Mouse (Mus musculus) embryonic facial prominence, embryonic 14.5 days (tissue): ENCODE data around the gene Rnf115. TPM values are rescaled to one million over a fixed set of nuclear protein-coding genes. Genes with fewer than 3 reads are reported as not detected.

Experiments
- ATAC-seq: fragments of 200-750 bp; cut with Nextera tagmentation; 2 replicates; pipeline ENCODE4 v1.8.0; 2017; ENCODE audit warnings: low read depth, moderate number of reproducible peaks, moderate TSS enrichment
- DNase-seq: peaks from one replicate; pipeline ENCODE4 v3.0.0-alpha.2; 2015; ENCODE audit warnings: low spot score
- H3K27ac ChIP-seq: fragments of 300-500 bp; sonication (generic); replicated peaks from 2 replicates; pipeline ENCODE4 v1.5.1; 2014; ENCODE audit warnings: low read depth, mild to moderate bottlenecking, low read length, moderate library complexity
- H3K27me3 ChIP-seq: fragments of 300-500 bp; sonication (generic); replicated peaks from 2 replicates; pipeline ENCODE4 v1.6.1; 2014; ENCODE audit warnings: low read length; ENCODE audit not compliant: control insufficient read depth, insufficient read depth
- H3K36me3 ChIP-seq: fragments of 300-500 bp; sonication (generic); 2 replicates; pipeline ENCODE4 v1.6.1; 2014; ENCODE audit warnings: low read length, mixed read lengths; ENCODE audit not compliant: control insufficient read depth, insufficient read depth
- H3K4me1 ChIP-seq: fragments of 300-500 bp; sonication (generic); 2 replicates; pipeline ENCODE4 v1.6.1; 2014; ENCODE audit warnings: antibody characterized with exemption, low read length; ENCODE audit not compliant: control insufficient read depth, insufficient read depth
- H3K4me2 ChIP-seq: fragments of 300-500 bp; sonication (generic); 2 replicates; pipeline ENCODE4 v1.6.1; 2014; ENCODE audit warnings: low read depth, mild to moderate bottlenecking, low read length, moderate library complexity, mixed read lengths
- H3K4me3 ChIP-seq: fragments of 300-500 bp; sonication (generic); 2 replicates; pipeline ENCODE4 v1.5.1; 2014; ENCODE audit warnings: low read depth, mild to moderate bottlenecking, low read length
- H3K9ac ChIP-seq: fragments of 300-500 bp; sonication (generic); 2 replicates; pipeline ENCODE4 v1.6.1; 2014; ENCODE audit warnings: low read depth, mild to moderate bottlenecking, low read length, moderate library complexity, mixed read lengths
- H3K9me3 ChIP-seq: fragments of 300-500 bp; sonication (generic); 2 replicates; pipeline ENCODE4 v1.6.1; 2016; ENCODE audit warnings: low read length; ENCODE audit not compliant: control insufficient read depth
- WGBS: fragments of 180-500 bp; shearing (Covaris S2); extraction: QIAGEN DNeasy Blood & Tissue Kit; methylation state at CpG from one replicate; pipeline ENCODE4 v1.1.7; 2014; 5-methylcytosine and 5-hydroxymethylcytosine counted together
- polyA plus RNA-seq: library from polyadenylated mRNA; unstranded; fragments of >200 nt; fragmentation: Nextera tagmentation; extraction: Ambion mirVana; gene quantifications from 2 replicates; pipeline ENCODE4 v1.2.1, GENCODE M21; 2014

Gene Rnf115
- polyA plus RNA-seq, 1 experiment from 2014 or later: 45.6 TPM

GRCm38 (mm10) chr3:96824614-96825013, 97.2 kb downstream of the Rnf115 start:
- ATAC-seq (no peak), DNase-seq (no peak)
- Histone ChIP-seq H3K27me3 (no peaks in the 10 kb centered on the region), H3K36me3 (no peaks in the 10 kb centered on the region), H3K4me2 (no peak overlapping the region), H3K9ac (no peak overlapping the region), H3K9me3 (no peaks in the 10 kb centered on the region), H3K27ac (no peak overlapping the region), H3K4me3 (no peak overlapping the region), H3K4me1 (no peaks in the 10 kb centered on the region)
- WGBS: 74% methylated on average over 12 of the region's 12 CpGs

DNA sequence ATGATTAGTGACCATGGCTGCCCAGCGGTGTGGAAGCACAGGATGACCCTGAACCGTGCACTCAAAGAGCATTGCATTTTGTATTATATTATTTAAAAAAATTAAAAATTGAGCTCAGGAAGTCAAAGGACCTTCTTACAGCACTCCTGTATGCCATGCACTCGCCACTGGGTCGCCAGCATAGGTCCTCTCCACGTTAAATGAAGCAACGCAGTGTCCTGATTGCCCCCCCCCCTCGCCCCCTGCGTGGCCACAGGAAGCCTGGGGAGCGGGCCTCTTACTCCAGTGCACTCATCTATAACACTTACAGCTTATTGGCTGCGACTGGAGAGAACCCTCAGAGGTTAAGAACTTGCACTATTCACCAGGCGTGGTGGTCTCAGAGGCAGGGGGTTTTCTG, 97.8 kb downstream of the Rnf115 start:
- Histone ChIP-seq H3K4me2 (no peak overlapping the region), H3K4me1 (no peaks in the 10 kb centered on the region), H3K27ac (no peak overlapping the region), H3K9ac (no peak overlapping the region), H3K36me3 (no peaks in the 10 kb centered on the region), H3K4me3 (no peak overlapping the region), H3K9me3 (no peaks in the 10 kb centered on the region), H3K27me3 (no peaks in the 10 kb centered on the region)
- ATAC-seq (no peak), DNase-seq (no peak)
- WGBS: 47% methylated on average over 11 of the region's 11 CpGs

- DNase-seq: no peak
- Histone ChIP-seq H3K4me3 (no peak overlapping the region), H3K4me2 (no peak overlapping the region), H3K36me3 (no peaks in the 10 kb centered on the region), H3K4me1 (no peaks in the 10 kb centered on the region), H3K9ac (no peak overlapping the region), H3K9me3 (no peaks in the 10 kb centered on the region), H3K27me3 (no peaks in the 10 kb centered on the region), H3K27ac (no peak overlapping the region)
- no peak for ATAC-seq
- 56% methylated on average over 15 of the region's 15 CpGs for WGBS
Observed at GRCm38 (mm10) chr3:96828308-96828864, 100.9 kb downstream of the Rnf115 start.

GRCm38 (mm10) chr3:96828984-96829383, 101.5 kb downstream of the Rnf115 start, which contains the start of the genes Pdzk1 and Cd160:
Gene Pdzk1, plus strand, starts transcription at chr3:96829284.
Gene Cd160, minus strand, starts transcription at chr3:96829351.
- no peaks in the 10 kb centered on the region for H3K36me3 ChIP-seq
- 60% methylated on average over 1 of the region's 1 CpGs for WGBS
- no peak within 1 kb of the TSS for H3K4me2 ChIP-seq
- H3K27ac ChIP-seq: no peak within 1 kb of the TSS
- DNase-seq: no peak
- H3K27me3 ChIP-seq: no peaks in the 10 kb centered on the region
- no peak within 1 kb of the TSS for H3K4me3 ChIP-seq
- H3K4me1 ChIP-seq: no peaks in the 10 kb centered on the region
- ATAC-seq: no peak
- H3K9ac ChIP-seq: no peak within 1 kb of the TSS
- H3K9me3 ChIP-seq: no peaks in the 10 kb centered on the region

- Histone ChIP-seq H3K9ac (no peak overlapping the region), H3K4me2 (no peak overlapping the region), H3K27me3 (no peaks in the 10 kb centered on the region), H3K4me3 (no peak overlapping the region), H3K4me1 (no peaks in the 10 kb centered on the region), H3K9me3 (no peaks in the 10 kb centered on the region), H3K27ac (no peak overlapping the region), H3K36me3 (no peaks in the 10 kb centered on the region)
- no peak for ATAC-seq
- 81% methylated on average over 10 of the region's 10 CpGs for WGBS
- DNase-seq: no peak
Observed at GRCm38 (mm10) chr3:96829856-96830255, 102.4 kb downstream of the Rnf115 start.

DNA sequence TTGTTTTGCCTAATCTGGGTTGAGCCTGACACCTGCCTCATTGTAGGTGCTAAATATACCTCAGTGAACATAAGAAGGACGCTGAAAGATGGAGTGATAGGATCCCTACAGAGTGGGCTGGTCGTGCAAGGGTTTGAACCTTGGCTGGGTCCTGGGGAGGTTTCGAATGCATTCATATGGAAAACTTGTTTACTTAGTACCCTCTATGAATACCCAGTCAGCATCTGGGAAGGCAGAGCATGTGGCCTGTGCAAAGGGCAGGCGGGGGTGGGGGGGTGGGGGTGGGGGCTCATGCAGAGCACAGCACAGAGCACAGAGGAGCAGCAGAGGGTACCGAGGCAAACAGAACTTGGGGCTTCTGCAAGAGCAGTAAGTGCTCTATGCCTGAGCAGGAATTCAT, 105.5 kb downstream of the Rnf115 start:
- no peak overlapping the region for H3K4me2 ChIP-seq
- ATAC-seq: no peak
- no peaks in the 10 kb centered on the region for H3K4me1 ChIP-seq
- H3K9me3 ChIP-seq: no peaks in the 10 kb centered on the region
- no peak overlapping the region for H3K27ac ChIP-seq
- no peaks in the 10 kb centered on the region for H3K36me3 ChIP-seq
- H3K9ac ChIP-seq: no peak overlapping the region
- H3K27me3 ChIP-seq: no peaks in the 10 kb centered on the region
- DNase-seq: no peak
- 34% methylated on average over 5 of the region's 5 CpGs for WGBS
- H3K4me3 ChIP-seq: no peak overlapping the region

GRCm38 (mm10) chr3:96834587-96835348, 107.3 kb downstream of the Rnf115 start:
- Histone ChIP-seq H3K9me3 (no peaks in the 10 kb centered on the region), H3K9ac (no peak overlapping the region), H3K4me2 (no peak overlapping the region), H3K27ac (no peak overlapping the region), H3K36me3 (no peaks in the 10 kb centered on the region), H3K4me3 (no peak overlapping the region), H3K27me3 (no peaks in the 10 kb centered on the region), H3K4me1 (no peaks in the 10 kb centered on the region)
- no peak for DNase-seq
- 78% methylated on average over 7 of the region's 7 CpGs for WGBS
- ATAC-seq: no peak

DNA sequence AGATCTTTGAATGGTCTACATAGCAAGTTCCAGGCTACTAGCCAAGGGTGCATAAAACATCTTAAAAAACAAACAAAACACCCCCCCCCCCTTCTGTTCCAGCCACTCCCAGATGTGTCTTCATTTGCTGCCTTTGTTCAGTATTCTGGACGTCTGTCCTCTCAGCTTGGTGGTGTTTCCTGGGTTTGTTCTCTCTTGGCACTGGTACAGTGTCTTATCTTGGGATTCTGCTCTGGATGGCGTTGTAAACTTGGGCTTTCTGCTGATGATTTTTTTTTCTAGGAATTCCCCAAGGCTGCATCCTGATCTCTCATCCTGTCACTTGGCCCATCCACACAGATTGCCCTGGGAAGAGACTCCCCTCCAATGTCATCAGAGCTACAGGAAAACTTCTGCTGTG, 109.0 kb downstream of the Rnf115 start:
- no peaks in the 10 kb centered on the region for H3K9me3 ChIP-seq
- no peak overlapping the region for H3K27ac ChIP-seq
- no peaks in the 10 kb centered on the region for H3K36me3 ChIP-seq
- H3K4me3 ChIP-seq: no peak overlapping the region
- H3K4me2 ChIP-seq: no peak overlapping the region
- 60% methylated on average over 2 of the region's 2 CpGs for WGBS
- no peak for DNase-seq
- no peak overlapping the region for H3K9ac ChIP-seq
- H3K27me3 ChIP-seq: no peaks in the 10 kb centered on the region
- ATAC-seq: no peak
- H3K4me1 ChIP-seq: no peaks in the 10 kb centered on the region
